Mouse (Mus musculus) lung, postnatal 0 days (tissue): ENCODE data around the gene Vps18.

ENCODE experiments used
- CTCF ChIP-seq: IDR thresholded peaks from 2 replicates; pipeline ENCODE4 v1.5.1; 2016; ENCODE audit warnings: antibody characterized with exemption, mild to moderate bottlenecking
- EP300 ChIP-seq: IDR thresholded peaks from 2 replicates; pipeline ENCODE4 v1.6.1; 2016; ENCODE audit warnings: antibody characterized with exemption, mild to moderate bottlenecking, control low read depth

DNA sequence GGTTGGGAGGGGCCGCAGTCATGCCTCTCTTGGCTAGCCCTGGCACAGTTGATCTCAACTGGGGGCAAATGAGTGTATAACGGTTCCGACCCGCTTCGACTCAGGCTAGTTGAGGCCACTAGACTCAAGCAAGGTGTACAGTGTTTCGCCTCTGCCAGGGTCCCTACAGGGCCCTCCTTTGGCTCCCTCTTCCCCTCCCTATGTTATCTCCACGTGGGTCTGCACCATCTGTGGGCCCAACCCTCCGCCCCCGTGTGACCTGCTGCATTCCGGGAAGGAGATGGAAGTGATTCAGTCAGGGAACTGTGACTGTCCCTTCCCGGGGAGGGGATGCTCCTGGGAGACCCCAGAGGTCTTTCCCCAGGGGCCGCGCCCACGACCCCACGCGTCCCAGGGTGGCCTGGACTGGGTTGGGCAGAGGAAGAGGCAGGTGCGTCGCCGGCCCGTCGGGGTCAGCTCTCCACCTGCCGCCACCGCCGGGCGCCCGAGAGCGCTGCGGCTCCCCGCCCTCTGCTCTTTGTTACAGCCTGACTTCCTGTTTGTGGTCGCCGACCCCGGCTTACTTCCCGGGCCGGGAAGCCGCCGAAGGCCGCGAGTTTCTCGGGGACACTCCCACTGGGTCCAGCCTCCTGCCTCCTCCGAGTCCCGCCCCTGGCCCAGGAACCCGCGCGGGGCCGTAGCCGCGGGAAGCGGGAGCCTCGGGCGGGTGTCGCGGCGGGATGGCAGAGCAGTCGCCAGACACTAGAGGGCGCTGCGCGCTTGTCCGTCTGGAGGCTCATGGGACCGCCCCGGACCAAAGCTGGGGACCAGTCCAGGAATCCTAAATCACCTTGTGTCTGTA lies 49.1 kb downstream of the Vps18 start:
- TF ChIP-seq CTCF (peak; percentile 90), EP300 (no peak)
